Mouse (Mus musculus) liver, adult 2 months (tissue): Measurements from ENCODE around the gene Shmt2.

Experiments
- CTCF ChIP-seq: fragments of 200-500 bp; IDR thresholded peaks from 2 replicates; pipeline ENCODE4 v1.5.1; 2011; ENCODE audit warnings: low read depth, low read length, control low read depth
- POLR2A ChIP-seq: fragments of 200-500 bp; IDR thresholded peaks from 2 replicates; pipeline ENCODE4 v1.6.1; 2011; ENCODE audit warnings: low read length, control low read depth; ENCODE audit not compliant: insufficient read depth; ENCODE audit errors: extremely low read depth

DNA sequence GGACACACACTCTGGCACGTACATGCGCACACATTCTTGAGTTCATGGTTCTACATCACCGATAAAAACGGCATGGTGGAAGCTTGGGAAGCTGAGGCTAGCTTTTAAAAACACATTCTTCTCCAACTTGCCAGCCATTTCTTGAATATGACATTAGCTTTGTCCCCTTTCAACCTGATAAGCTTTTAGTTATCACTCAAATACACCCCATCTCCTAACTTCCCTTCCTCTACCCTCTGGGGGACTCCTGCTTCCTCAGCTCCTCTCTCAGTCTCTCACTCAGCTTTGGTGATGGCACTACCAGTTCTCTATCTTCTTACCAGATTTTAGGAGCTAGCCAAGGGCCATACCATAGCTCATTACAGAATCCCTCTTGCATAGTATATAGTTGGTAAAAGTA lies 47.1 kb downstream of the Shmt2 start:
- TF ChIP-seq CTCF = no peak
- TF ChIP-seq POLR2A = no peak
